Mouse (Mus musculus): ENCODE data around the gene Decr2. TPM values are rescaled to one million over a fixed set of nuclear protein-coding genes. Genes with fewer than 3 reads are reported as not detected.

Gene Decr2
- 5.7 TPM for total RNA-seq (2023)

GRCm38 (mm10) chr17:26089905-26090632 lies at the start of gene Decr2:
Decr2 (minus strand) TSS chr17:26090337.

GRCm38 (mm10) chr17:26138239-26138836 lies 48.2 kb upstream of the Decr2 start, which contains the start of gene Axin1:
Axin1 (plus strand) TSS chr17:26138688.

GRCm38 (mm10) chr17:26123267-26123684 lies 33.1 kb upstream of the Decr2 start, which contains the start of gene Mrpl28:
Mrpl28 (plus strand) TSS chr17:26123500.

GRCm38 (mm10) chr17:26113181-26113948 lies 23.2 kb upstream of the Decr2 start, which contains the start of gene Tmem8:
Tmem8 (plus strand) TSS chr17:26113299.

GRCm38 (mm10) chr17:26095121-26095740 lies 5.1 kb upstream of the Decr2 start, which contains the start of gene Nme4:
Nme4 (minus strand) TSS chr17:26095602.

GRCm38 (mm10) chr17:26068831-26069739 lies 21.1 kb downstream of the Decr2 start, which contains the start of gene Rab11fip3:
Rab11fip3 (minus strand) TSS chr17:26069555.

Other genes starting within 250 kb of the Decr2 start
- 11.6 TPM for gene Gm20683, start 248.6 kb downstream of the Decr2 start, total RNA-seq (2023)
- 77.4 TPM for gene Rhot2, start 245.5 kb downstream of the Decr2 start, total RNA-seq (2023)
- 28.6 TPM for gene Wdr90, start 228.8 kb downstream of the Decr2 start, total RNA-seq (2023)
- gene Mcrip2, start 221.6 kb downstream of the Decr2 start, total RNA-seq (2023): 3.6 TPM
- gene Mettl26, start 215.3 kb downstream of the Decr2 start, total RNA-seq (2023): 29.1 TPM
- 9.4 TPM for gene Wfikkn1, start 209.5 kb downstream of the Decr2 start, total RNA-seq (2023)
- gene Rab40c, start 170.6 kb downstream of the Decr2 start, total RNA-seq (2023): 22.2 TPM
- 56.0 TPM for gene Pigq, start 145.4 kb downstream of the Decr2 start, total RNA-seq (2023)
- gene Nhlrc4, start 145.4 kb downstream of the Decr2 start, total RNA-seq (2023): not detected
- gene A930017K11Rik, start 137.8 kb downstream of the Decr2 start, total RNA-seq (2023): not detected
- 40.8 TPM for gene Capn15, start 104.5 kb downstream of the Decr2 start, total RNA-seq (2023)
- 22.1 TPM for gene Rab11fip3, start 20.8 kb downstream of the Decr2 start, total RNA-seq (2023)
- 5.0 TPM for gene Nme4, start 5.3 kb upstream of the Decr2 start, total RNA-seq (2023)
- gene Tmem8, start 23.0 kb upstream of the Decr2 start, total RNA-seq (2023): 23.6 TPM
- gene Mrpl28, start 33.2 kb upstream of the Decr2 start, total RNA-seq (2023): 41.8 TPM
- gene Axin1, start 48.4 kb upstream of the Decr2 start, total RNA-seq (2023): 115 TPM
- not detected for gene Pdia2, start 108.8 kb upstream of the Decr2 start, total RNA-seq (2023)
- 28.9 TPM for gene Rgs11, start 112.6 kb upstream of the Decr2 start, total RNA-seq (2023)
- gene Arhgdig, start 117.4 kb upstream of the Decr2 start, total RNA-seq (2023): not detected
- gene Fam234a, start 153.9 kb upstream of the Decr2 start, total RNA-seq (2023): 34.4 TPM
- 113 TPM for gene Luc7l, start 162.6 kb upstream of the Decr2 start, total RNA-seq (2023)

Measured in CD4-positive naive resting alpha-beta T cell, adult 57 days (primary cell).